Mouse (Mus musculus): ENCODE data around the gene Hadhb.

GRCm38 (mm10) chr5:30155395-30155792 is 346 bp downstream of the Hadhb start:
- TF ChIP-seq CTCF (conservative IDR thresholded peaks at IDR 0.05 in 1 of 2, IDR thresholded peaks at IDR 0.05 in 1 of 2; ENCODE audit: low read depth in 2 of 2, low read length in 2 of 2) (no peak), JUND (conservative IDR thresholded peaks at IDR 0.05; ENCODE audit: low read depth, low read length) (no peak), NELFE (IDR thresholded peaks at IDR 0.05; ENCODE audit: low read depth, low read length) (no peak)
